Mouse (Mus musculus) forebrain, embryonic 11.5 days (tissue): ENCODE measurements around the gene Gm21915. TPM values are rescaled to one million over a fixed set of nuclear protein-coding genes. Genes with fewer than 3 reads are reported as not detected.

ENCODE experiments used
- ATAC-seq: fragments of 200-750 bp; cut with Nextera tagmentation; replicated peaks from 2 replicates; pipeline ENCODE4 v1.8.0; 2017; ENCODE audit warnings: moderate TSS enrichment; ENCODE audit not compliant: low FRiP score
- DNase-seq: peaks from one replicate; pipeline ENCODE4 v3.0.0-alpha.2; 2017; ENCODE audit warnings: low spot score
- H3K27ac ChIP-seq: fragments of 300-500 bp; sonication (generic); 2 replicates; pipeline ENCODE4 v1.5.1; 2014; ENCODE audit warnings: low read depth, low read length
- H3K27me3 ChIP-seq: fragments of 300-500 bp; sonication (generic); 2 replicates; pipeline ENCODE4 v1.6.1; 2014; ENCODE audit warnings: mild to moderate bottlenecking, low read length, mixed read lengths; ENCODE audit not compliant: control insufficient read depth, insufficient read depth
- H3K36me3 ChIP-seq: fragments of 300-500 bp; sonication (generic); 2 replicates; pipeline ENCODE4 v1.6.1; 2014; ENCODE audit warnings: mild to moderate bottlenecking, low read length, moderate library complexity, mixed read lengths; ENCODE audit not compliant: control insufficient read depth, insufficient read depth
- H3K4me1 ChIP-seq: fragments of 300-500 bp; sonication (generic); replicated peaks from 2 replicates; pipeline ENCODE4 v1.6.1; 2014; ENCODE audit warnings: low read length, mixed read lengths; ENCODE audit not compliant: control insufficient read depth, insufficient read depth
- H3K4me2 ChIP-seq: fragments of 300-500 bp; sonication (generic); 2 replicates; pipeline ENCODE4 v1.6.1; 2014; ENCODE audit warnings: low read depth, mild to moderate bottlenecking, low read length, moderate library complexity, mixed read lengths; ENCODE audit not compliant: severe bottlenecking
- H3K4me3 ChIP-seq: fragments of 300-500 bp; sonication (generic); 2 replicates; pipeline ENCODE4 v1.5.1; 2014; ENCODE audit warnings: low read depth, low read length
- H3K9ac ChIP-seq: fragments of 300-500 bp; sonication (generic); 2 replicates; pipeline ENCODE4 v1.6.1; 2014; ENCODE audit warnings: low read length
- H3K9me3 ChIP-seq: fragments of 300-500 bp; sonication (generic); 2 replicates; pipeline ENCODE4 v1.6.1; 2016; ENCODE audit warnings: low read length, mixed read lengths; ENCODE audit not compliant: control insufficient read depth
- WGBS: fragments of 180-500 bp; shearing (Covaris S2); extraction: QIAGEN DNeasy Blood & Tissue Kit; methylation state at CpG from one replicate; pipeline ENCODE4 v1.1.7; 2014; 5-methylcytosine and 5-hydroxymethylcytosine counted together
- polyA plus RNA-seq: library from polyadenylated mRNA; unstranded; fragments of >200 nt; fragmentation: Nextera tagmentation; extraction: Ambion mirVana; gene quantifications from 2 replicates; pipeline ENCODE4 v1.2.1, GENCODE M21; 2014

Gm21915 gene
- not detected in 2 replicates for polyA plus RNA-seq

- no peak for ATAC-seq
- no peaks in the 10 kb centered on the region for H3K27me3 ChIP-seq
- H3K27ac ChIP-seq = no peak within 1 kb of the TSS
- no peak within 1 kb of the TSS for H3K4me3 ChIP-seq
- peaks cover 7% of the 10 kb centered on the region; the same call in 1 of the 2 replicates for H3K4me1 ChIP-seq
- no peak within 1 kb of the TSS for H3K4me2 ChIP-seq
- no peaks in the 10 kb centered on the region for H3K36me3 ChIP-seq
- DNase-seq = no peak
- H3K9me3 ChIP-seq = no peaks in the 10 kb centered on the region
- WGBS = 96% methylated on average over 3 of the region's 3 CpGs
- H3K9ac ChIP-seq = no peak within 1 kb of the TSS
These were observed at the start of gene Gm21915 for GRCm38 (mm10) chr9:40670313-40670712. Gm21915 (plus strand) TSS chr9:40670613.

- Histone ChIP-seq H3K4me2 (no peak overlapping the region), H3K27me3 (no peaks in the 10 kb centered on the region), H3K27ac (no peak overlapping the region), H3K4me1 (peaks cover 9% of the 10 kb centered on the region; the same call in 1 of the 2 replicates), H3K9me3 (no peaks in the 10 kb centered on the region), H3K36me3 (no peaks in the 10 kb centered on the region), H3K9ac (no peak overlapping the region), H3K4me3 (no peak overlapping the region)
- DNase-seq (no peak), ATAC-seq (no peak)
- WGBS = 96% methylated on average over 3 of the region's 3 CpGs
These were observed 48.1 kb upstream of the Gm21915 start for GRCm38 (mm10) chr9:40622265-40622664.

- H3K4me3 ChIP-seq = no peak overlapping the region
- ATAC-seq (no peak), DNase-seq (no peak)
- H3K9ac ChIP-seq = no peak overlapping the region
- peaks cover 5% of the 10 kb centered on the region; the same call in 1 of the 2 replicates for H3K4me1 ChIP-seq
- WGBS = 84% methylated on average over 4 of the region's 4 CpGs
- H3K36me3 ChIP-seq = no peaks in the 10 kb centered on the region
- H3K27me3 ChIP-seq = no peaks in the 10 kb centered on the region
- H3K27ac ChIP-seq = no peak overlapping the region
- H3K9me3 ChIP-seq = no peaks in the 10 kb centered on the region
- H3K4me2 ChIP-seq = no peak overlapping the region
These were observed 47.6 kb upstream of the Gm21915 start for GRCm38 (mm10) chr9:40622793-40623192.

GRCm38 (mm10) chr9:40625341-40625740, 45.1 kb upstream of the Gm21915 start:
- Histone ChIP-seq H3K27ac (no peak overlapping the region), H3K4me3 (no peak overlapping the region), H3K4me2 (no peak overlapping the region), H3K36me3 (no peaks in the 10 kb centered on the region), H3K9me3 (no peaks in the 10 kb centered on the region), H3K27me3 (no peaks in the 10 kb centered on the region), H3K9ac (no peak overlapping the region), H3K4me1 (peaks cover 5% of the 10 kb centered on the region; the same call in 1 of the 2 replicates)
- WGBS = 84% methylated on average over 3 of the region's 3 CpGs
- no peak for DNase-seq
- ATAC-seq = no peak

- Histone ChIP-seq H3K4me1 (peaks cover 5% of the 10 kb centered on the region; the same call in 1 of the 2 replicates), H3K9me3 (no peaks in the 10 kb centered on the region), H3K4me3 (no peak overlapping the region), H3K9ac (no peak overlapping the region; the same call in 1 of the 2 replicates), H3K4me2 (no peak overlapping the region), H3K36me3 (no peaks in the 10 kb centered on the region), H3K27me3 (no peaks in the 10 kb centered on the region), H3K27ac (no peak overlapping the region)
- 43% methylated on average over 11 of the region's 11 CpGs for WGBS
- ATAC-seq = no peak
- no peak for DNase-seq
These were observed 43.8 kb upstream of the Gm21915 start for GRCm38 (mm10) chr9:40626566-40626965.

- no peak for ATAC-seq
These were observed 43.2 kb upstream of the Gm21915 start for GRCm38 (mm10) chr9:40627146-40627713.

GRCm38 (mm10) chr9:40628130-40629069, 42.0 kb upstream of the Gm21915 start:
- Histone ChIP-seq H3K27ac (no peak overlapping the region), H3K9me3 (no peaks in the 10 kb centered on the region), H3K4me1 (peaks cover 5% of the 10 kb centered on the region; the same call in 1 of the 2 replicates), H3K9ac (no peak overlapping the region), H3K36me3 (no peaks in the 10 kb centered on the region), H3K27me3 (no peaks in the 10 kb centered on the region), H3K4me2 (no peak overlapping the region), H3K4me3 (no peak overlapping the region)
- WGBS = 67% methylated on average over 20 of the region's 20 CpGs
- DNase-seq (peak; percentile 79), ATAC-seq (0 out of 2 replicates have a peak, but pooled peaks have one; percentile 39)

More at GRCm38 (mm10) chr9:40627146-40627713, 43.2 kb upstream of the Gm21915 start:
- Histone ChIP-seq H3K36me3 (no peaks in the 10 kb centered on the region), H3K27ac (no peak overlapping the region), H3K27me3 (no peaks in the 10 kb centered on the region), H3K4me2 (no peak overlapping the region), H3K4me1 (peaks cover 5% of the 10 kb centered on the region; the same call in 1 of the 2 replicates), H3K9me3 (no peaks in the 10 kb centered on the region), H3K9ac (no peak overlapping the region), H3K4me3 (no peak overlapping the region)
- DNase-seq = no peak
- 38% methylated on average over 9 of the region's 9 CpGs for WGBS

- no peaks in the 10 kb centered on the region for H3K27me3 ChIP-seq
- no peaks in the 10 kb centered on the region for H3K9me3 ChIP-seq
- no peak overlapping the region for H3K27ac ChIP-seq
- DNase-seq (no peak), ATAC-seq (no peak)
- WGBS = 51% methylated on average over 13 of the region's 13 CpGs
- no peak overlapping the region for H3K4me2 ChIP-seq
- H3K9ac ChIP-seq = no peak overlapping the region
- H3K4me3 ChIP-seq = no peak overlapping the region
- no peaks in the 10 kb centered on the region for H3K36me3 ChIP-seq
- peaks cover 5% of the 10 kb centered on the region; the same call in 1 of the 2 replicates for H3K4me1 ChIP-seq
These were observed 41.0 kb upstream of the Gm21915 start for GRCm38 (mm10) chr9:40629441-40629840.
